Mouse (Mus musculus) adrenal gland, postnatal 25 days (tissue): ENCODE data around the gene Zfp830. TPM values are rescaled to one million over a fixed set of nuclear protein-coding genes. Genes with fewer than 3 reads are reported as not detected.

ENCODE experiments used
- DNase-seq: peaks from one replicate; pipeline ENCODE4 v3.0.0; 2021; ENCODE audit warnings: mixed read lengths
- long read RNA-seq: library from polyadenylated mRNA; stranded (forward); transcript quantifications from one replicate; pipeline ENCODE4 v2.0.0, GENCODE M21; 2021
- total RNA-seq: library from RNA; stranded (reverse); gene quantifications from 2 replicates; pipeline ENCODE4 v1.2.3, GENCODE M21; 2021

The Zfp830 gene
- total RNA-seq = 21.2 and 21.3 TPM in 2 replicates
- long read RNA-seq, transcript Zfp830-201 (1 exons, 1,591 nt) = major isoform, 29 of 29 reads
- long read RNA-seq, partial matches to known transcripts = 0 of 29 reads
- long read RNA-seq, other reads (novel, unspliced or antisense) = 0 of 29 reads

DNA sequence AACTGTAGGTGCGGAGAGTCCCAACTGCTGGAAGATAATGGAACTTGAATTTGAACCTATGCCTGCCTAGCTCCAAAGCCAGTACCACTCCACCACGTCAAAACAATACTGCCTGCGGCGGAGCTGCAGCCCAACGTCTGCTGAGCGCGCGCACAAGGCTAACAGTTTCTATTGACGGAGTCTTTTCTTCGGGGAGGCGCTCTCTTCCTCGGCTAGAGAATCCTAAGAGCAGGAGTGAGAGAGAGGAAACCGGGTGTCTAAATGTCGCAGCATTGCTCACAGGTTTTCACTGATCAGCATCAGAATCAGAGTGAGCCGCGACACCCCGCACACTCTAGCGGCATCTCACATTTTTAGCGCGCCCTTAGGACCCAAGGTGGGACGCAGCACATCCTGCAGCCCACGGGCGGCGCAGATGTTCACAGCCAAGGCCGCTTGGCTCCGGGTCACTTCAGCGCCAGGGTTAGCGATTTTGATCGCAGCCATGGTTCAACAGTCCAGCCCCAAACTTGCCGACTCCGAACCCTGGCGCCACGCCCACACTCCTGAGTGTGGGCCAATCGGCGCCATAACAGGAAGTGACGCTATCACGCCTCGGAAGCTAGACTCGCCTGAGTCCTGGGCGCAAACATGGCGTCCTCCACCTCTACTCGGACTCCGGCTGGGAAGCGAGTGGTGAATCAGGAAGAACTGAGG is at the start of gene Zfp830, which contains the start of gene Cct6b:
Zfp830 (plus strand) TSS at position 604 of the 696 bp plus-strand sequence.
Cct6b (minus strand) TSS at position 580 of the 696 bp plus-strand sequence.
- peak; percentile 97 for DNase-seq

- no peak for DNase-seq
Measured at GRCm38 (mm10) chr11:82719294-82719693, 44.9 kb upstream of the Zfp830 start.

DNA sequence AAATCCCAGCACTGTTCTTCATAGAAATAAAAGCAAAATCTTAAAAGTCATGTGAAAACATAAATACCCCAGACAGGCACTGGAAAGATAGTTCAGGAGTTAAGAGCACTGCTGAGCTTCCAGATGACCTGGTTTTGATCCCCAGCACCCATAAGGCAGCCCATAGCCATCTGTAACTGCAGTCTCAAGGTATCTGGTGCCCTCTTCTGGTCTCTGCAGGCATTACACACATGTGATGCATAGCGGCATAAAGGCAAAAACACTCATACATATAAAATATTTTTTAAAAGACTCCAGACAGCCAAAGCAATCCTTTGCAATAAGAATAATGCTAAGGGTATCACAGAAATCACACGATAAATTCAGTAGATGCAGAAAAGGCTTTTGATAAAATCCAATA is 37.3 kb upstream of the Zfp830 start:
- no peak for DNase-seq

DNA sequence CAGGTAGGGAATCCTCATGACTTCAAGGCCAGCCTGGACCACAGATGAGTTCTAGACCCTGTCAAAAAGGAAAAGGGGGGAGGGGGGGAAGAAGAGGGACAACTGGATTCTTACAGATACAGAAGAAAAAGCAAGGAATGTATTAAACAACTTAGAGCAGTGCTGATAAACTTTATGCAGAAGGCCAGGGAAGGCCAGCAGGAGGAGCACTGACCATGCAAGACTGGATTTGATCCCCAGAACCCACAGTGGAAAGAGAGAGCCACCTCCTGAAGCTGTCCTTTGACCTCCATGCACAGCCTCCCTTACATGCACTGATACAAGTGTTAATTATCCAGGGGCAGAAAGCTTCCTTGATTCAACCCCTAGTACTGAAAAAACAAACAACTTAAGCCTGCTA is 29.9 kb upstream of the Zfp830 start:
- no peak for DNase-seq

DNA sequence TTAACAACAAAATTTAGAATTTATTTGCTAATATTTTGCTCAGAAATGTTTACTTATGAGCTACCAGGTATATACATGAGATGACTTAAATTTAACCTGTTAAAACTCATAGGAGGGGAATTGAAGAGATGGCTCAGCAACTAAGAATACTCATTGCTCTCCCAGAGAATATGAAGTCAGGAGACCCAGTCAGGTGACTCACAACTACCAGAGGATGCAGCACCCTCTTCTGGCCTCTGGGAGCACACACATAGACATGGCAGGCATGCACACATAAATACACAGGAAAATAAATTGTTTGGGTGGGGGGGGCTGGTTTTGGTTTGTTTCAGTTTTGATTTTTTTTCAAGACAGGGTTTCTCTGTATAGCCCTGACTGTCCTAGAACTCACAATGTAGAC is 25.1 kb upstream of the Zfp830 start:
- no peak for DNase-seq

DNA sequence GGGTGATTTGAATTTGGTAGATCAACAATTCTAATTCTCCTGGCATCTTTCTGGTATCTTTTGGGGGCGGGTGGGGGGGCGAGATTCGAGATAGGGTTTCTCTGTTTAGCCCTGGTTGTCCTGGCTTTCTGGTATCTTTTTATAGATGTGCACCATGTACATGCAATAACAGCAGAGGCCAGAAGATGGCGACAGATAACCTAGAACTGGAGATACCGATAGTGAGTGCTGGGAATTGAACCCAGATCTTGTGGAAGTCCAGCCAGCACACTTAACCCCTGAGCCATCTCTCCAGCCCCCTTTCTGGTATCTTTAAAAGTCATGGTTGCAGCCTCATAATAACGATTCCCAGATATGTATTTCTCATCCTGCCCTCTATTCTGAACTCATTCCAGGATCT is 18.0 kb upstream of the Zfp830 start:
- DNase-seq = peak; percentile 17

DNA sequence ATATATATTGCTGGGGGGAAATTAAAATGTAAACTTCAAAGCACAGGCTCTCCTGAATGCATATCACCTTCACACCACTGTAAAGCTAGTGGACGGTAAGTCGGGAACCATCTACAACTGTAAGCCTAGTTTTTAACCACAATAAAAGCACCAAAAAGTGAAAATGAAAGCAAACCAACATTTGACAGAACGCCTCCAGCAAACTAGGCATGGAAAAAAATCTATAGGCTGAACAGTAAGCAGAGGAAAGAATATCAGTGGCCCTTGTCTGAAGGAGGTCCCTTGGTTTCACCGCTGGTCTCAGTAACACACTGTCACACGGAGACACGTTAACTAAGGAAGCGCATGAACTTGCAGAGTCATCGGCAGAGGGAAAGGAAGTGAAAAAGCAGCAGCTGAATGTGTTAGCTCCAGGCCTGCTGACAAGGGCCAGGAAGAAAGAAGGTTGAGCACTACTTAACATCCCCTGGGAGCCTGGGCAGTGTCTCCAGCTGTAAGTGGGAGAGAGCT is 17.2 kb upstream of the Zfp830 start:
- no peak for DNase-seq

DNA sequence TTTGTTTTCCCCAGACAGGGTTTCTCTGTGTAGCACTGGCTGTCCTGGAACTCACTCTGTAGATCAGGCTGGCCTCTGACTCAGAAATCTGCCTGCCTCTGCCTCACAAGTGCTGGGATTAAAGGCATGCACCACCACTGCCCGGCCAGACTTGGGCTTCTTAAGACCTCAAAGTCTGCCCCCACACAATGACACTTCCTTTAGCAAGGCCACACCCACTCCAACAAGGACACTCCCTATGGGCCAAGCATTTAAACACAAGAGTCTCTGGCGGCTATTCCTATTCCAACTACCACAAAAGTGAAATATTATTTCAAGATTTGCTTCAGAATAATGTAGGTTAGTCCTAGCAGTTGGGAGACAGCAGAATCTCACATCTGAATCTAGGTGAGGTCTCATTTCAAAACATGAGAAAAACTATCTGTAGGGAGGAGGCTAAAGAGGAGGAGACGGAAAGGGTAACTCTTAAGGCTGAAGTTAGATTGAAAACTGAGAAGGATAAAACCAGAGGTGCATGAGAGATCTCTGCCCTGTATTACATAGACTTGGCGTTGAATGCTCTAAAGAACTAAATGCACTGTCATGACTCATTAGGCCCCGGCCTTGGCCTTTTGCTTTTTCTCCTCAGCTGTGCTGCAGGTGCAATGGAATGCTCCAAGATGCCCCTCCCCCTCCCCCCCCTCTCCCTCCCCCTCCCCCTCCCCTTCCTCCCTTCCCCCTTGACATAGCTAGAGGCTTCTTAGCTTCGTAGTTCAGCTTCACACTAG is 11.6 kb upstream of the Zfp830 start:
- DNase-seq = peak; percentile 33

DNA sequence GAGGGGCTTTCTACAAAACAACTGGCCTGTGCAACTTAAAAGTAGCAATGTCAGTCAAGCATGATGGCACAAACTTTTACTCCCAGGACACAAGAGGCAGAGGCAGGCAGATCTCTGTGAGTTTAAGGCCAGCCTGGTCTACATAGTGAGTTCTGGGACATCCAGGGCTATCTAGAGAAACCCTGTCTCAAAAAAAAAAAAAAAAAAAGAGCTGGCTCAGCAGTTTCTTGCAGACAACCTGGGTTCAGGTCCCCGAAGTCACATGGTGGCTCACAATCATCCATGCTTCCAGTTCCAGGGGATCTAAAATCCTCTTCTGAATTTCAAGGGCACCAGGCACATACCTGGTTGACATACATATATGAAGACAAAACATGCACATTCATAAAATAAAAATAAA is 8.2 kb upstream of the Zfp830 start:
- DNase-seq = no peak

- DNase-seq = no peak
Measured at GRCm38 (mm10) chr11:82762286-82762829, 1.8 kb upstream of the Zfp830 start.

GRCm38 (mm10) chr11:82763261-82763660 is 884 bp upstream of the Zfp830 start:
- no peak for DNase-seq

DNA sequence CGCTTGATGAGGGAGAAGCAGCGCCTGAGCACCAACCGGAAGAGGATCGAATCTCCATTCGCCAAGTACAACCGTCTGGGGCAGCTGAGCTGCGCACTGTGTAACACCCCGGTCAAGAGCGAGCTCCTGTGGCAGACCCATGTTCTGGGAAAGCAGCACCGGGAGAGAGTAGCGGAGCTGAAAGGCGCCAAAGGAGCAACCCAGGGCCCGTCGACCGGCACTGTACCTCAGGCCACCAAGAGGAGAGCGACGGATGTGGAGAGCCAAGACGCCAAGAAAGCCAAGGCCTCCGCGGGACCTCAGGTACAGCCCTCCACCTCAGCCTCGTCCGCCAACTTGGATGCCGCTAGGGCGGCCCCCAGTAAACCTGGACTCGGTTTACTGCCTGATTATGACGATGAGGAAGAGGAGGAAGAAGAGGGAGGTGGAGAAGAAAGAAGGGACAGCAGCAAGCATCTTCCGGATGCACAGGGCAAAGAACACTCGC is 336 bp downstream of the Zfp830 start:
- DNase-seq = no peak

DNA sequence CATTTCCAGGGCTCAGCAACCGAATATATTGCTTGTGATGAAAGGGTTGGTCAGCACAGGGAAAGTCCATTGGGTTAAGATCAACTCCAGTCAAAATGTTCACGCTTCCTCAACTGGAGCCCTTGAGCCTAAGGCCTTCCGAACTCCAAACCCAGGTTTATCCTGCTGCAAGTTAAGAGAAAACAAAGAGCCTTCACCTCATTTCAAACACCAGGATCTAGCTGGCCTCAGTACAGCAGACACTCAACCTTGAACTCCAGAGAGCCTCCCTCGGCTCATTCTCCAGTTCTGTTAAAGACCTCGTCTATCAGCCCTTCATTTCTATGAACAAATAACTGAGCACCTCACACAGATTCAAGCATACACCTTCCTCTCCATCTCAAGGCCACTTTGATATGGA is 16.0 kb downstream of the Zfp830 start:
- no peak for DNase-seq

DNA sequence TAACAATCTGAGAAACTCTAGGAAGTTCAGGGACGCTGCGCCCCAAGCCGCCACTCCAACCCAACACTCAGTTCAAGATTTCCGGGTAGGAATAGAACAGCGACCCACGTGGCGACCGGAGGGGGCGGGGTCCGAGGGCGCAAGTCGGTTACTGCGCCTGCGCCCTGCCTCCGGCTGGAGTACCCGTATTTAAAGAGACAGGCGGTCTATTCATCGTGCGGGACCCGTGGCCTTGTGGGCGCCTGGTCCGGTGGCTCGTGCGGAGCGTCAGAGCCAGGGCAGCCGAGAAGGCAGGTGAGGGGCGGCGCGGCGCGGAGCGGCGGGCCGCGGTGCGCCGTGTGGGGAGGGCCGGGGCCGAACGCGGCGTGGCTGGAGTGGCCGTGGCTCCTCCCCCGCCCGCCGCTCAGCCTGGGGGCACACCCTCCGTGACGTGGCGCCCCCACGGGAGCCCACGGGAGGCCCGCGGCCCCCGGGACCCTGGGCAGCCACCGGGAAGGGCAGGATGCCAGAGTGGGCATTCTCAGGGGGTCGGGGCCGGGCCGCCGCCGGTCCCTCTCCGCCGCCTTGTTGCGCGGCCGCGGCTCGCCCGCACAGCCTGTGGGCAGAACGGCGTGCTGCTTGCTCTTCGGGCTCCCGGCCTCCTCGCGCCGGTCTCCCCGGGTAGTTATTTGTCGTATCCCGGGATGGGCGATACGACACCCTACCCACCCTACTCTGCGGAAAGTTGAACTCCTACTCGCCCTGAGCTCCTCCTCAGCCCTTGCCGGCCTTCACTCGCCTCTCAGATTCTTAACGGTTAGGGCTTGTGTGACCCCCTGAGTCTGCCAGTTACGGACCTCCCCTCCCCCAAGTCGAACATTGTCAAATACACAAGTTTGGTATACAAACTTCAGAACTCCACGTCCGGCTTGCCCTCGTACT is 17.1 kb downstream of the Zfp830 start, which contains the start of gene Lig3:
Lig3 (plus strand) TSS at position 126 of the 921 bp plus-strand sequence.
- DNase-seq = peak; percentile 94

DNA sequence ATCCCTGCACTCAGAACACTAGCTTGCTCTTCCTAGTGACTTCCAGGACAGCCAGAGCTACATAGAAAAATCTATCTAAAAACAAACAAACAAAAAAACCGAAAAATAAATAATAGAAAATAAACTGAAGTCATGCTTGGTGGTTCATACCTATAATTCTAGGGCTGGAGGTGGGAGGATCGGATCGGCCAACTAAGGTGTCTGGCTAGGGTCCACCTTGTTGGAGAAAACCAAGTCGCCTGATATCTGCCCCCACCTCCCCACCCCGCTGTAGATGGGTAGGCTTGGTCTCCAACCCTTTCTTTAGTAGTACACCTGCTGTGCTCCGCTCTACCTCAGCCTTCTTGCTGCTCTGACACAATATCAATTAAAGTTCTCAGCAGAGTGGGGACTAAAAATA is 18.1 kb downstream of the Zfp830 start:
- DNase-seq = no peak

- no peak for DNase-seq
Measured at GRCm38 (mm10) chr11:82783453-82783852, 19.3 kb downstream of the Zfp830 start.

- DNase-seq = no peak
Measured at GRCm38 (mm10) chr11:82806656-82807055, 42.5 kb downstream of the Zfp830 start.

DNA sequence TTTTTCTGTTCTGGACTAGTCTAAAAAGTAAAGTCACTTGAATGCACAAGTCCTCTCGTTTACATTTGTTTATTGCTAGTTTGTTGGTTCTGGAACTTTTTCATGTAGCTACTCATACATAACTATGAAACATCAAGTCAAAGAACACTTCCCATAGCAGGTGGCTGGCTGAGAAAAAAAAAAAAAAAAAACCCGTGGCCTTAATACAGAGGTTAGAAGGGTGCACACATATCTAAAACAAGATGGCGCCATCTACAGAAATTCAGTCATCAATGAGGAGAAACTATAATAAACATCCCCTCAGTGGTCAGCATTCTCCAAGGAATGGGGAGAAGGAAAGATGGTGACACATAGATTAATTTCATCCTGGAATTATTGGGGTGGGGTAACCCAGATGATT is 43.2 kb downstream of the Zfp830 start:
- DNase-seq = no peak

GRCm38 (mm10) chr11:82808485-82808884 is 44.3 kb downstream of the Zfp830 start:
- no peak for DNase-seq
